Mouse (Mus musculus) cerebellum, adult 2 months (tissue): ENCODE measurements around the gene Mdn1.
A peak's percentile ranks its signal among the peaks of the same experiment; 100 is the strongest.

ENCODE experiments used
- CTCF ChIP-seq: fragments of 200-500 bp; IDR thresholded peaks from 2 replicates; pipeline ENCODE4 v1.5.1; 2011; ENCODE audit warnings: low read depth, mild to moderate bottlenecking, control low read depth, low read length, moderate library complexity, borderline replicate concordance; ENCODE audit not compliant: insufficient read depth
- POLR2A ChIP-seq: fragments of 200-500 bp; IDR thresholded peaks from 2 replicates; pipeline ENCODE4 v1.6.1; 2011; ENCODE audit warnings: low read length, control low read depth, borderline replicate concordance; ENCODE audit not compliant: insufficient read depth

- TF ChIP-seq POLR2A (peak; percentile 85), CTCF (no peak)
These were observed 41.7 kb upstream of the Mdn1 start, which contains the start of gene Casp8ap2 for GRCm38 (mm10) chr4:32615034-32615881.
